Mouse (Mus musculus) cortical plate, adult 2 months (tissue): ENCODE measurements at regions not wholly inside any gene's neighbourhood (a gene's known extent, or its start where the extent isn't known, plus 50 kb on each side); places are given as distances from the start of the nearest gene placed in this dataset.

Experiments
- H3K27ac ChIP-seq: fragments of 200-500 bp; 2 replicates; pipeline ENCODE4 v1.5.1; 2012; ENCODE audit warnings: low read length, control low read depth, inconsistent platforms; ENCODE audit not compliant: insufficient read depth
- H3K4me1 ChIP-seq: fragments of 200-500 bp; 2 replicates; pipeline ENCODE4 v1.6.1; 2011; ENCODE audit warnings: low read length; ENCODE audit not compliant: control insufficient read depth, insufficient read depth
- H3K4me3 ChIP-seq: fragments of 200-500 bp; 2 replicates; pipeline ENCODE4 v1.5.1; 2011; ENCODE audit warnings: mild to moderate bottlenecking, low read length, control low read depth; ENCODE audit not compliant: insufficient read depth
- CTCF ChIP-seq: fragments of 200-500 bp; IDR thresholded peaks from 2 replicates; pipeline ENCODE4 v1.5.1; 2011; ENCODE audit warnings: mild to moderate bottlenecking, control low read depth, low read length; ENCODE audit not compliant: insufficient read depth; ENCODE audit errors: extremely low read depth
- POLR2A ChIP-seq: fragments of 200-500 bp; IDR thresholded peaks from 2 replicates; pipeline ENCODE4 v1.6.1; 2011; ENCODE audit warnings: mild to moderate bottlenecking, low read length, control low read depth; ENCODE audit not compliant: insufficient read depth; ENCODE audit errors: extremely low read depth

- TF ChIP-seq CTCF (no peak), POLR2A (no peak)
- Histone ChIP-seq H3K27ac (no peak overlapping the region), H3K4me1 (no peaks in the 10 kb centered on the region), H3K4me3 (no peak overlapping the region)
These were observed 1035.2 kb upstream of the B3galt2 start for GRCm38 (mm10) chr1:142605224-142605623.

- Histone ChIP-seq H3K27ac (no peak overlapping the region), H3K4me1 (no peaks in the 10 kb centered on the region), H3K4me3 (no peak overlapping the region)
- TF ChIP-seq CTCF = no peak
- no peak for TF ChIP-seq POLR2A
These were observed 1034.4 kb upstream of the B3galt2 start for GRCm38 (mm10) chr1:142606082-142606481.

- TF ChIP-seq CTCF (no peak), POLR2A (no peak)
- Histone ChIP-seq H3K4me1 (no peaks in the 10 kb centered on the region), H3K4me3 (no peak overlapping the region), H3K27ac (no peak overlapping the region)
These were observed 1019.0 kb upstream of the B3galt2 start for GRCm38 (mm10) chr1:142621464-142621863.

- Histone ChIP-seq H3K4me3 (no peak overlapping the region), H3K27ac (no peak overlapping the region), H3K4me1 (no peaks in the 10 kb centered on the region)
- TF ChIP-seq POLR2A (no peak), CTCF (no peak)
These were observed 1016.2 kb upstream of the B3galt2 start for GRCm38 (mm10) chr1:142624303-142624702.

- Histone ChIP-seq H3K4me1 (no peaks in the 10 kb centered on the region), H3K4me3 (no peak overlapping the region), H3K27ac (no peak overlapping the region)
- TF ChIP-seq CTCF (no peak), POLR2A (no peak)
These were observed 985.2 kb upstream of the B3galt2 start for GRCm38 (mm10) chr1:142655289-142655688.

GRCm38 (mm10) chr1:142665262-142665661 lies 975.2 kb upstream of the B3galt2 start:
- H3K4me3 ChIP-seq = no peak overlapping the region
- TF ChIP-seq POLR2A = no peak
- TF ChIP-seq CTCF = no peak
- no peak overlapping the region for H3K27ac ChIP-seq
- no peaks in the 10 kb centered on the region for H3K4me1 ChIP-seq

GRCm38 (mm10) chr1:142679917-142680316 lies 960.5 kb upstream of the B3galt2 start:
- H3K4me3 ChIP-seq = no peak overlapping the region
- TF ChIP-seq CTCF = no peak
- TF ChIP-seq POLR2A = no peak
- no peak overlapping the region for H3K27ac ChIP-seq
- no peaks in the 10 kb centered on the region for H3K4me1 ChIP-seq

- Histone ChIP-seq H3K4me1 (no peaks in the 10 kb centered on the region), H3K4me3 (no peak overlapping the region), H3K27ac (no peak overlapping the region)
- TF ChIP-seq CTCF (no peak), POLR2A (no peak)
These were observed 951.6 kb upstream of the B3galt2 start for GRCm38 (mm10) chr1:142688828-142689227.

GRCm38 (mm10) chr1:142695179-142695578 lies 945.3 kb upstream of the B3galt2 start:
- no peak overlapping the region for H3K27ac ChIP-seq
- TF ChIP-seq POLR2A (no peak), CTCF (no peak)
- no peaks in the 10 kb centered on the region for H3K4me1 ChIP-seq
- no peak overlapping the region for H3K4me3 ChIP-seq

GRCm38 (mm10) chr1:142708263-142708662 lies 932.2 kb upstream of the B3galt2 start:
- no peaks in the 10 kb centered on the region for H3K4me1 ChIP-seq
- no peak overlapping the region for H3K4me3 ChIP-seq
- H3K27ac ChIP-seq = no peak overlapping the region
- TF ChIP-seq CTCF = no peak
- no peak for TF ChIP-seq POLR2A

- Histone ChIP-seq H3K4me3 (no peak overlapping the region), H3K27ac (no peak overlapping the region), H3K4me1 (no peaks in the 10 kb centered on the region)
- no peak for TF ChIP-seq POLR2A
- TF ChIP-seq CTCF = no peak
These were observed 910.2 kb upstream of the B3galt2 start for GRCm38 (mm10) chr1:142730259-142730658.
